Mouse (Mus musculus) hindbrain, embryonic 13.5 days (tissue): ENCODE results near the gene B3gnt2. TPM values are rescaled to one million over a fixed set of nuclear protein-coding genes. Genes with fewer than 3 reads are reported as not detected.

Experiments
- ATAC-seq: fragments of 200-750 bp; cut with Nextera tagmentation; 2 replicates; pipeline ENCODE4 v1.8.0; 2017; ENCODE audit warnings: moderate TSS enrichment; ENCODE audit not compliant: low FRiP score
- H3K27ac ChIP-seq: fragments of 300-500 bp; sonication (generic); 2 replicates; pipeline ENCODE4 v1.5.1; 2015; ENCODE audit warnings: inconsistent platforms, mild to moderate bottlenecking, moderate library complexity
- H3K27me3 ChIP-seq: fragments of 300-500 bp; sonication (generic); 2 replicates; pipeline ENCODE4 v1.6.1; 2015; ENCODE audit warnings: mild to moderate bottlenecking, inconsistent platforms
- H3K36me3 ChIP-seq: fragments of 300-500 bp; sonication (generic); 2 replicates; pipeline ENCODE4 v1.6.1; 2015; ENCODE audit warnings: mild to moderate bottlenecking, inconsistent platforms
- H3K4me1 ChIP-seq: fragments of 300-500 bp; sonication (generic); replicated peaks from 2 replicates; pipeline ENCODE4 v1.6.1; 2015; ENCODE audit warnings: inconsistent platforms
- H3K4me2 ChIP-seq: fragments of 300-500 bp; sonication (generic); 2 replicates; pipeline ENCODE4 v1.6.1; 2015; ENCODE audit warnings: inconsistent platforms, mild to moderate bottlenecking, moderate library complexity
- H3K4me3 ChIP-seq: fragments of 300-500 bp; sonication (generic); 2 replicates; pipeline ENCODE4 v1.5.1; 2015; ENCODE audit warnings: mild to moderate bottlenecking, inconsistent platforms
- H3K9ac ChIP-seq: fragments of 300-500 bp; sonication (generic); 2 replicates; pipeline ENCODE4 v1.6.1; 2015; ENCODE audit warnings: mild to moderate bottlenecking, inconsistent platforms
- H3K9me3 ChIP-seq: fragments of 300-500 bp; sonication (generic); 2 replicates; pipeline ENCODE4 v1.6.1; 2016; ENCODE audit warnings: inconsistent platforms
- WGBS: fragments of 180-500 bp; shearing (Covaris S2); methylation state at CpG from one replicate; pipeline ENCODE4 v1.1.7; 2015; 5-methylcytosine and 5-hydroxymethylcytosine counted together
- polyA plus RNA-seq: library from polyadenylated mRNA; unstranded; fragments of >200 nt; fragmentation: Nextera tagmentation; extraction: Ambion mirVana; gene quantifications from 2 replicates; pipeline ENCODE4 v1.2.1, GENCODE M21; 2015

Gene B3gnt2
- polyA plus RNA-seq, 1 experiment from 2014 or later: 1.5 TPM

GRCm38 (mm10) chr11:22867691-22868090 is 6.9 kb upstream of the B3gnt2 start:
- WGBS: 85% methylated on average over 5 of the region's 5 CpGs
- no peaks in the 10 kb centered on the region for H3K9me3 ChIP-seq
- no peak for ATAC-seq

GRCm38 (mm10) chr11:22865635-22866246 is 5.0 kb upstream of the B3gnt2 start:
- Histone ChIP-seq H3K9me3 (no peaks in the 10 kb centered on the region), H3K4me1 (peaks cover 6% of the 10 kb centered on the region; the same call in 1 of the 2 replicates)
- 81% methylated on average over 7 of the region's 7 CpGs for WGBS

More at GRCm38 (mm10) chr11:22867691-22868090, 6.9 kb upstream of the B3gnt2 start:
- H3K36me3 ChIP-seq: no peaks in the 10 kb centered on the region
- peaks cover 20% of the 10 kb centered on the region for H3K27me3 ChIP-seq
- H3K4me2 ChIP-seq: no peak overlapping the region
- H3K4me1 ChIP-seq: peaks cover 13% of the 10 kb centered on the region; the same call in 1 of the 2 replicates
- no peak overlapping the region for H3K27ac ChIP-seq
- H3K9ac ChIP-seq: no peak overlapping the region
- H3K4me3 ChIP-seq: no peak overlapping the region

GRCm38 (mm10) chr11:22864305-22865060 is 3.7 kb upstream of the B3gnt2 start:
- no peak for ATAC-seq
- WGBS: 49% methylated on average over 8 of the region's 8 CpGs
- no peak overlapping the region for H3K27ac ChIP-seq

More at GRCm38 (mm10) chr11:22865635-22866246, 5.0 kb upstream of the B3gnt2 start:
- no peak overlapping the region for H3K9ac ChIP-seq
- no peak for ATAC-seq
- H3K27ac ChIP-seq: no peak overlapping the region
- no peak overlapping the region for H3K4me2 ChIP-seq
- H3K27me3 ChIP-seq: peaks cover 39% of the 10 kb centered on the region
- H3K36me3 ChIP-seq: no peaks in the 10 kb centered on the region
- H3K4me3 ChIP-seq: no peak overlapping the region

GRCm38 (mm10) chr11:22863581-22863980 is 2.8 kb upstream of the B3gnt2 start:
- Histone ChIP-seq H3K4me3 (no peak overlapping the region), H3K36me3 (no peaks in the 10 kb centered on the region), H3K27me3 (peaks cover 61% of the 10 kb centered on the region), H3K9me3 (no peaks in the 10 kb centered on the region), H3K4me2 (no peak overlapping the region), H3K27ac (no peak overlapping the region), H3K4me1 (peaks cover 23% of the 10 kb centered on the region), H3K9ac (no peak overlapping the region)
- 47% methylated on average over 4 of the region's 4 CpGs for WGBS
- ATAC-seq: no peak

More at GRCm38 (mm10) chr11:22864305-22865060, 3.7 kb upstream of the B3gnt2 start:
- Histone ChIP-seq H3K36me3 (no peaks in the 10 kb centered on the region), H3K4me2 (no peak overlapping the region), H3K27me3 (peaks cover 52% of the 10 kb centered on the region), H3K4me3 (no peak overlapping the region), H3K4me1 (peaks cover 16% of the 10 kb centered on the region), H3K9me3 (no peaks in the 10 kb centered on the region), H3K9ac (no peak overlapping the region)

GRCm38 (mm10) chr11:22861315-22861714 is 554 bp upstream of the B3gnt2 start:
- no peak overlapping the region for H3K9ac ChIP-seq
- H3K27ac ChIP-seq: no peak overlapping the region
- no peak for ATAC-seq
- no peak overlapping the region for H3K4me2 ChIP-seq
- peaks cover 30% of the 10 kb centered on the region for H3K4me1 ChIP-seq
- H3K36me3 ChIP-seq: no peaks in the 10 kb centered on the region
- H3K27me3 ChIP-seq: peaks cover 83% of the 10 kb centered on the region
- H3K4me3 ChIP-seq: no peak overlapping the region
- WGBS: 61% methylated on average over 4 of the region's 4 CpGs
- H3K9me3 ChIP-seq: no peaks in the 10 kb centered on the region

- no peaks in the 10 kb centered on the region for H3K36me3 ChIP-seq
- peak overlapping the region; percentile 98 for H3K4me2 ChIP-seq
- no peaks in the 10 kb centered on the region for H3K9me3 ChIP-seq
- peak overlapping the region; percentile 69 for H3K4me3 ChIP-seq
- peak; percentile 92 for ATAC-seq
- H3K27me3 ChIP-seq: peaks cover 91% of the 10 kb centered on the region
- under 1% methylated on average over 55 of the region's 55 CpGs for WGBS
- H3K27ac ChIP-seq: no peak overlapping the region
- peaks cover 30% of the 10 kb centered on the region for H3K4me1 ChIP-seq
- peak overlapping the region; percentile 74 for H3K9ac ChIP-seq
These were observed 977 bp downstream of the B3gnt2 start for GRCm38 (mm10) chr11:22859633-22860334.

GRCm38 (mm10) chr11:22859301-22859632 is 1.5 kb downstream of the B3gnt2 start:
- WGBS: under 1% methylated on average over 23 of the region's 41 CpGs
- Histone ChIP-seq H3K9ac (peak overlapping the region; percentile 74), H3K4me2 (peak overlapping the region; percentile 98), H3K9me3 (no peaks in the 10 kb centered on the region), H3K27ac (no peak overlapping the region), H3K36me3 (no peaks in the 10 kb centered on the region), H3K4me3 (peak overlapping the region; percentile 69), H3K27me3 (peaks cover 86% of the 10 kb centered on the region), H3K4me1 (peaks cover 27% of the 10 kb centered on the region)
- no peak for ATAC-seq

GRCm38 (mm10) chr11:22858441-22859300 is 2.1 kb downstream of the B3gnt2 start:
- Histone ChIP-seq H3K4me3 (peak overlapping the region; percentile 69), H3K27ac (no peak overlapping the region), H3K9me3 (no peaks in the 10 kb centered on the region), H3K4me1 (peaks cover 24% of the 10 kb centered on the region), H3K27me3 (peaks cover 80% of the 10 kb centered on the region), H3K36me3 (no peaks in the 10 kb centered on the region), H3K9ac (peak overlapping the region; percentile 74), H3K4me2 (peak overlapping the region; percentile 98)
- 3% methylated on average over 50 of the region's 50 CpGs for WGBS
- peak; percentile 41 for ATAC-seq

- no peak overlapping the region for H3K9ac ChIP-seq
- peak overlapping the region; percentile 69 for H3K4me3 ChIP-seq
- ATAC-seq: no peak
- H3K27me3 ChIP-seq: peaks cover 76% of the 10 kb centered on the region
- H3K27ac ChIP-seq: no peak overlapping the region
- peak overlapping the region; percentile 98 for H3K4me2 ChIP-seq
- no peaks in the 10 kb centered on the region for H3K36me3 ChIP-seq
- H3K9me3 ChIP-seq: no peaks in the 10 kb centered on the region
- peaks cover 24% of the 10 kb centered on the region for H3K4me1 ChIP-seq
- WGBS: 17% methylated on average over 25 of the region's 25 CpGs
These were observed 2.9 kb downstream of the B3gnt2 start for GRCm38 (mm10) chr11:22857705-22858440.

- Histone ChIP-seq H3K9me3 (no peaks in the 10 kb centered on the region), H3K36me3 (no peaks in the 10 kb centered on the region), H3K27ac (no peak overlapping the region), H3K9ac (no peak overlapping the region), H3K4me1 (peaks cover 24% of the 10 kb centered on the region), H3K27me3 (peaks cover 73% of the 10 kb centered on the region), H3K4me3 (no peak overlapping the region), H3K4me2 (peak overlapping the region; percentile 98; the same call in 1 of the 2 replicates)
- no peak for ATAC-seq
- 84% methylated on average over 5 of the region's 5 CpGs for WGBS
These were observed 3.6 kb downstream of the B3gnt2 start for GRCm38 (mm10) chr11:22857106-22857704.
